Mouse (Mus musculus): ENCODE measurements at regions not wholly inside any gene's neighbourhood (a gene's known extent, or its start where the extent isn't known, plus 50 kb on each side); places are given as distances from the start of the nearest gene placed in this dataset.

- no peak for DNase-seq
Measured at GRCm38 (mm10) chr9:63087195-63087594, 61.6 kb downstream of the Skor1 start.

GRCm38 (mm10) chr9:63086671-63087070 lies 62.1 kb downstream of the Skor1 start:
- DNase-seq, result no peak

GRCm38 (mm10) chr9:63082830-63083229 lies 65.9 kb downstream of the Skor1 start:
- no peak for DNase-seq

GRCm38 (mm10) chr9:63082311-63082710 lies 66.5 kb downstream of the Skor1 start:
- DNase-seq, result no peak

- no peak for DNase-seq
Measured at GRCm38 (mm10) chr9:63080406-63080805, 68.4 kb downstream of the Skor1 start.

- peak; percentile 57 for DNase-seq
Measured at GRCm38 (mm10) chr9:63075252-63075651, 73.5 kb downstream of the Skor1 start.

- DNase-seq, result peak; percentile 17
Measured at GRCm38 (mm10) chr9:63074803-63075202, 74.0 kb downstream of the Skor1 start.

- DNase-seq, result no peak
Measured at GRCm38 (mm10) chr9:63074023-63074750, 74.6 kb downstream of the Skor1 start.

- no peak for DNase-seq
Measured at GRCm38 (mm10) chr9:63071032-63071431, 77.7 kb downstream of the Skor1 start.

GRCm38 (mm10) chr9:63069919-63070318 lies 78.8 kb downstream of the Skor1 start:
- DNase-seq, result no peak

GRCm38 (mm10) chr9:63067054-63067406 lies 79.3 kb upstream of the Pias1 start:
- no peak for DNase-seq

- no peak for DNase-seq
Measured at GRCm38 (mm10) chr9:63066384-63067053, 78.8 kb upstream of the Pias1 start.

- DNase-seq, result no peak
Measured at GRCm38 (mm10) chr9:63063525-63063924, 75.8 kb upstream of the Pias1 start.

- DNase-seq, result no peak
Measured at GRCm38 (mm10) chr9:63060740-63061139, 73.0 kb upstream of the Pias1 start.

GRCm38 (mm10) chr9:63059234-63059842 lies 71.6 kb upstream of the Pias1 start:
- DNase-seq, result peak; percentile 33

GRCm38 (mm10) chr9:63058506-63059233 lies 70.9 kb upstream of the Pias1 start:
- no peak for DNase-seq

GRCm38 (mm10) chr9:63056695-63057349 lies 69.1 kb upstream of the Pias1 start:
- DNase-seq, result no peak

- DNase-seq, result no peak
Measured at GRCm38 (mm10) chr9:63052181-63052580, 64.5 kb upstream of the Pias1 start.

- DNase-seq, result no peak
Measured at GRCm38 (mm10) chr9:63051631-63052030, 63.9 kb upstream of the Pias1 start.

- DNase-seq, result no peak
Measured at GRCm38 (mm10) chr9:63049290-63049689, 61.6 kb upstream of the Pias1 start.

- DNase-seq, result no peak
Measured at GRCm38 (mm10) chr9:63046981-63047380, 59.3 kb upstream of the Pias1 start.

- DNase-seq, result no peak
Measured at GRCm38 (mm10) chr9:63045531-63045930, 57.8 kb upstream of the Pias1 start.

- DNase-seq, result no peak
Measured at GRCm38 (mm10) chr9:63043304-63043703, 55.6 kb upstream of the Pias1 start.
